Mouse (Mus musculus): ENCODE measurements at regions not wholly inside any gene's neighbourhood (a gene's known extent, or its start where the extent isn't known, plus 50 kb on each side); places are given as distances from the start of the nearest gene placed in this dataset.

- TF ChIP-seq CTCF (conservative IDR thresholded peaks at IDR 0.05; ENCODE audit: low read length), result no peak
- no peak for TF ChIP-seq NANOG (IDR thresholded peaks at IDR 0.05; ENCODE audit: borderline replicate concordance, low read length)
Measured at GRCm38 (mm10) chr16:65964260-65964659, 149.2 kb downstream of the Vgll3 start.
